ENCODE assay signal across 12 mouse cellular contexts in the genomic region with DNA sequence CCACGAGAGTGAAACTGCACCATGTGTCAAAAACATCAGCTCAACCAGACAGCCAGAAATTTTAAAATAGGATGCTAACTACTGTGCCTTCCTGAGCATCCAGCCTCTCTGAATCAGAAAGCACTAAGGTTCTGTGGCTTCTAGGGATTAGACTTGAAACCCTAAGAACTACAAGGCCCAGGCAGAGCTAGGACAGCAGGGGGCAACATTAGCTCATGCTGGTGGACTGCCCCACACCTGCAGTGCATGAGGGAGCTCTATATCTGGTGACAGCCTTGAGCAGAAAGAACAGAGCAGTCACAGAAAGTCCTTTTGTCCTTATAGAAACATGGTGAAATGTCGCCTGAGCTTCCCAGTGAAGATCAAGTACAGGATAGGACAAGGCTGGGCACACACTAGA.
DNase-seq lines count a peak whose midpoint lies in the region; ATAC-seq and TF ChIP-seq lines count a peak whose summit lies in the region.
"Had no signal": no experiment of that assay in that cellular context is flagged by ENCODE, and none has a peak within 500 bp of the region (broad histone marks: within the 10 kb centered on the region; RNA-seq: fewer than 3 reads in every experiment).

No protein-coding gene starts in this region.

- H3ac ChIP-seq in C2C12 (ENCODE audit: control insufficient read depth, insufficient read length, low read depth), result no peak overlapping the region

- H3K9ac ChIP-seq in kidney, embryonic 14.5 days (ENCODE audit: low read depth, low read length), result no peak overlapping the region
- no peak overlapping the region for H3K9ac ChIP-seq in hindbrain, embryonic 16.5 days (ENCODE audit: low read depth, low read length)
- H3K9ac ChIP-seq: embryonic facial prominence, embryonic 13.5 days; liver, embryonic 15.5 days; neural tube, embryonic 13.5 days had no signal

- no peak for DNase-seq in kidney, adult 18-20 months
- peak; percentile 1 for DNase-seq in kidney, postnatal 14 days
- no peak for DNase-seq in right cerebral cortex, adult 18-20 months
- DNase-seq: thymus, adult 18-20 months had no signal

- H3K27me3 ChIP-seq in kidney, embryonic 14.5 days (ENCODE audit: control insufficient read depth, insufficient read depth, low read length), result no peaks in the 10 kb centered on the region
- no peaks in the 10 kb centered on the region for H3K27me3 ChIP-seq in C2C12 (ENCODE audit: control insufficient read depth, insufficient read depth, insufficient read length)
- H3K27me3 ChIP-seq in hindbrain, embryonic 16.5 days (replicated peaks; ENCODE audit: control insufficient read depth, insufficient read depth, low read length), result no peaks in the 10 kb centered on the region
- H3K27me3 ChIP-seq: embryonic facial prominence, embryonic 13.5 days; liver, embryonic 15.5 days; neural tube, embryonic 13.5 days had no signal

- WGBS in kidney, embryonic 14.5 days, result 53% methylated on average over 2 of the region's 2 CpGs
- WGBS in bone marrow, adult 2 months, result 64% methylated on average over 2 of the region's 2 CpGs
- WGBS in hindbrain, embryonic 16.5 days, result 75% methylated on average over 2 of the region's 2 CpGs

- no peaks in the 10 kb centered on the region for H3K79me2 ChIP-seq in C2C12 (ENCODE audit: control insufficient read depth, insufficient read depth)

- TF ChIP-seq POLR2A in bone marrow, adult 2 months (IDR thresholded peaks at IDR 0.05; ENCODE audit: borderline replicate concordance, control insufficient read depth, low read depth, low read length), result no peak

- no peaks in the 10 kb centered on the region for H3K9me3 ChIP-seq in kidney, embryonic 14.5 days (ENCODE audit: control insufficient read depth, low read length)
- H3K9me3 ChIP-seq in hindbrain, embryonic 16.5 days (ENCODE audit: control insufficient read depth, low read length), result no peaks in the 10 kb centered on the region
- H3K9me3 ChIP-seq: embryonic facial prominence, embryonic 13.5 days; liver, embryonic 15.5 days; neural tube, embryonic 13.5 days had no signal

- no peaks in the 10 kb centered on the region for H3K79me3 ChIP-seq in C2C12 (ENCODE audit: low read depth)

- peak; percentile 75; the same call in 1 of the 2 replicates for ATAC-seq in kidney, embryonic 14.5 days (ENCODE audit: low FRiP score, low TSS enrichment)
- ATAC-seq in hindbrain, embryonic 16.5 days, result no peak

- no peak overlapping the region for H3K4me3 ChIP-seq in kidney, embryonic 14.5 days (ENCODE audit: low read length)
- H3K4me3 ChIP-seq in C2C12 (ENCODE audit: insufficient read depth, poor library complexity, severe bottlenecking), result no peak overlapping the region
- H3K4me3 ChIP-seq in bone marrow, adult 2 months (replicated peaks; ENCODE audit: control insufficient read depth, low read depth, low read length), result no peak overlapping the region
- no peak overlapping the region for H3K4me3 ChIP-seq in hindbrain, embryonic 16.5 days (ENCODE audit: low read length)
- H3K4me3 ChIP-seq: embryonic facial prominence, embryonic 13.5 days; liver, embryonic 15.5 days; neural tube, embryonic 13.5 days had no signal

- H3K36me3 ChIP-seq in kidney, embryonic 14.5 days (ENCODE audit: control insufficient read depth, insufficient read depth, low read length), result no peaks in the 10 kb centered on the region
- H3K36me3 ChIP-seq in C2C12 (ENCODE audit: control insufficient read depth, insufficient read depth), result no peaks in the 10 kb centered on the region
- no peaks in the 10 kb centered on the region for H3K36me3 ChIP-seq in hindbrain, embryonic 16.5 days (ENCODE audit: control insufficient read depth, insufficient read depth, low read length)
- H3K36me3 ChIP-seq: embryonic facial prominence, embryonic 13.5 days; liver, embryonic 15.5 days; neural tube, embryonic 13.5 days had no signal

- no peak overlapping the region for H3K4me2 ChIP-seq in kidney, embryonic 14.5 days (replicated peaks; ENCODE audit: low read depth, low read length)
- H3K4me2 ChIP-seq in hindbrain, embryonic 16.5 days (ENCODE audit: low read length), result no peak overlapping the region
- H3K4me2 ChIP-seq: embryonic facial prominence, embryonic 13.5 days; liver, embryonic 15.5 days; midbrain, embryonic 11.5 days; neural tube, embryonic 13.5 days had no signal

- no peaks in the 10 kb centered on the region for H3K4me1 ChIP-seq in kidney, embryonic 14.5 days (ENCODE audit: control insufficient read depth, insufficient read depth, low read length)
- no peaks in the 10 kb centered on the region for H3K4me1 ChIP-seq in bone marrow, adult 2 months (ENCODE audit: control insufficient read depth, insufficient read depth, low read length)
- no peaks in the 10 kb centered on the region for H3K4me1 ChIP-seq in hindbrain, embryonic 16.5 days (ENCODE audit: control insufficient read depth, insufficient read depth, low read depth, low read length)
- H3K4me1 ChIP-seq: embryonic facial prominence, embryonic 13.5 days; liver, embryonic 15.5 days; neural tube, embryonic 13.5 days had no signal

- no peak overlapping the region for H3K27ac ChIP-seq in kidney, embryonic 14.5 days (ENCODE audit: low read depth, low read length)
- H3K27ac ChIP-seq in bone marrow, adult 2 months (ENCODE audit: control insufficient read depth, insufficient read depth, low read depth, low read length, poor library complexity), result no peak overlapping the region
- H3K27ac ChIP-seq in hindbrain, embryonic 16.5 days (ENCODE audit: low read depth, low read length), result no peak overlapping the region
- H3K27ac ChIP-seq: embryonic facial prominence, embryonic 13.5 days; liver, embryonic 15.5 days; neural tube, embryonic 13.5 days had no signal

- peak; percentile 59 for TF ChIP-seq CTCF in C2C12 (IDR thresholded peaks at IDR 0.05; ENCODE audit: control insufficient read depth, insufficient read depth, insufficient read length)
- TF ChIP-seq CTCF in bone marrow, adult 2 months (IDR thresholded peaks at IDR 0.05; ENCODE audit: control insufficient read depth, insufficient read depth, low read length), result peak; percentile 22; the same call in 1 of the 2 replicates

TF ChIP-seq in C2C12, 6 proteins besides CTCF, POLR2A, EP300 and RAD21:
- TF ChIP-seq MAX (IDR thresholded peaks at IDR 0.05) (no peak), MYOG (IDR thresholded peaks at IDR 0.05; ENCODE audit: control insufficient read depth, extremely low read depth, insufficient read length) (no peak), MYOD1 (IDR thresholded peaks at IDR 0.05; ENCODE audit: control insufficient read depth, insufficient read length, low read depth) (no peak), FOSL1 (IDR thresholded peaks at IDR 0.05; ENCODE audit: insufficient read depth, low read length, poor library complexity, severe bottlenecking) (no peak), USF1 (IDR thresholded peaks at IDR 0.05; ENCODE audit: low read depth) (no peak), CEBPB (IDR thresholded peaks at IDR 0.05; ENCODE audit: low read depth) (no peak)
